Mouse (Mus musculus) limb, embryonic 11.5 days (tissue): Measurements from ENCODE around the gene St5. TPM values are rescaled to one million over a fixed set of nuclear protein-coding genes. Genes with fewer than 3 reads are reported as not detected.

Experiments
- ATAC-seq: fragments of 200-750 bp; cut with Nextera tagmentation; 2 replicates; pipeline ENCODE4 v1.8.0; 2017; ENCODE audit warnings: low read depth; ENCODE audit not compliant: insufficient number of reproducible peaks, low FRiP score, low TSS enrichment
- DNase-seq: peaks from one replicate; pipeline ENCODE4 v3.0.0-alpha.2; 2015; ENCODE audit warnings: low spot score
- H3K27ac ChIP-seq: fragments of 300-500 bp; sonication (generic); replicated peaks from 2 replicates; pipeline ENCODE4 v1.5.1; 2014; ENCODE audit warnings: low read depth, mild to moderate bottlenecking, low read length
- H3K27me3 ChIP-seq: fragments of 300-500 bp; sonication (generic); 2 replicates; pipeline ENCODE4 v1.6.1; 2014; ENCODE audit warnings: mild to moderate bottlenecking, low read length, mixed read lengths; ENCODE audit not compliant: control insufficient read depth, insufficient read depth
- H3K36me3 ChIP-seq: fragments of 300-500 bp; sonication (generic); 2 replicates; pipeline ENCODE4 v1.6.1; 2014; ENCODE audit warnings: mild to moderate bottlenecking, low read length, moderate library complexity, mixed read lengths; ENCODE audit not compliant: control insufficient read depth, insufficient read depth
- H3K4me1 ChIP-seq: fragments of 300-500 bp; sonication (generic); 2 replicates; pipeline ENCODE4 v1.6.1; 2014; ENCODE audit warnings: low read length, mixed read lengths; ENCODE audit not compliant: control insufficient read depth, insufficient read depth
- H3K4me2 ChIP-seq: fragments of 300-500 bp; sonication (generic); 2 replicates; pipeline ENCODE4 v1.6.1; 2014; ENCODE audit warnings: low read depth, mild to moderate bottlenecking, moderate library complexity; ENCODE audit not compliant: severe bottlenecking
- H3K4me3 ChIP-seq: fragments of 300-500 bp; sonication (generic); 2 replicates; pipeline ENCODE4 v1.5.1; 2014; ENCODE audit warnings: low read depth, low read length
- H3K9ac ChIP-seq: fragments of 300-500 bp; sonication (generic); 2 replicates; pipeline ENCODE4 v1.6.1; 2014; ENCODE audit warnings: mild to moderate bottlenecking, low read length
- H3K9me3 ChIP-seq: fragments of 300-500 bp; sonication (generic); 2 replicates; pipeline ENCODE4 v1.6.1; 2016; ENCODE audit warnings: low read length; ENCODE audit not compliant: control insufficient read depth
- WGBS: fragments of 180-500 bp; shearing (Covaris S2); extraction: QIAGEN DNeasy Blood & Tissue Kit; methylation state at CpG from one replicate; pipeline ENCODE4 v1.1.7; 2014; 5-methylcytosine and 5-hydroxymethylcytosine counted together
- polyA plus RNA-seq: library from polyadenylated mRNA; unstranded; fragments of >200 nt; fragmentation: Nextera tagmentation; extraction: Ambion mirVana; gene quantifications from 2 replicates; pipeline ENCODE4 v1.2.1, GENCODE M21; 2014

St5 gene
- polyA plus RNA-seq, 1 experiment from 2014 or later = 52.3 TPM

DNA sequence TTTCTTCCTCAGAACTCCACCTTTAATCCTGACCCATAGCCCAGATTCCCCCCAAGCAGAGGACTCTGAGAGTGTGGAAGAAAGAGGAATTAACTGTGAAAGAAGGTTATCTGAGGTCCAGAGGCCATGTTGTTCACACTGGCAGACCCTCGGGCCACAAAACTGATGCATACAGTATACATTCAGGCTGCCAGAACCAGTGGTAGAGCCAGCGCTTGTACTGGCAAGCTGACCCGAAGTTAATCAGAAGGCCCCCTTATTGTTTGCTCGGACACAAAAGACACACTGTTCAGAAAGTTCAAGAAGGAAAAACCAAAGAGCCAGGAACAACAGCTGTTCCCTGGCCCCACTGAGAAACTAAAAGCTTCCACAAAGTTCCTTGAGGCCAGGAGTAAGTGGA is 88.5 kb downstream of the St5 start:
- ATAC-seq = no peak
- no peaks in the 10 kb centered on the region for H3K9me3 ChIP-seq
- H3K9ac ChIP-seq = no peak overlapping the region; the same call in 1 of the 2 replicates
- WGBS = 81% methylated on average over 4 of the region's 4 CpGs
- no peak for DNase-seq
- H3K4me2 ChIP-seq = no peak overlapping the region
- H3K4me1 ChIP-seq = peaks cover 16% of the 10 kb centered on the region
- H3K4me3 ChIP-seq = no peak overlapping the region
- no peaks in the 10 kb centered on the region for H3K36me3 ChIP-seq
- no peaks in the 10 kb centered on the region for H3K27me3 ChIP-seq
- no peak overlapping the region for H3K27ac ChIP-seq

DNA sequence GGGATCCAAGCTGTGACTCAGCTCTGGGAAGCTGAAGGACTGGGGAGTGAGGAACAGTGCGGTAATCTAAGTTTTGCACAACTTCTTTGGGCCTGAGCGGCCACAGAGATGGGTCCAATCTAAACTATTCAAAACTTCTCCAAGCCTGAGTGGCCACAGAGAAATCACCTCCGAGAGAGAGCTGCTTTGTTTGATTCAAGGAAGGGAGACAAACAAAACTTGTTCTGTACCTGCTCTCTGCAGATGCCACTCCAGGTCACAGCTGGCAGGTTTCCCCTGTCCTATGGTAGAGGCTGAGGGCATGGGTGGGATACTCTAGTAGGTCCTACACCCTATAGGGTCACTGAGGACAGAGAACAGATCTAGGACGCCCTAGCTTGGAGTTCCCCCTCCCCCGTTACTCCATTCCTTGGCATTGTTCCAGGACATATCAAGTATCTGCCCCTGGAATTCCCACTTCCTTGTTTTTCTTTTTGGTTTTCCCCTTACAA is 89.8 kb downstream of the St5 start:
- Histone ChIP-seq H3K4me2 (no peak overlapping the region), H3K4me1 (peaks cover 16% of the 10 kb centered on the region), H3K27me3 (no peaks in the 10 kb centered on the region), H3K4me3 (no peak overlapping the region), H3K36me3 (no peaks in the 10 kb centered on the region), H3K9me3 (no peaks in the 10 kb centered on the region), H3K27ac (no peak overlapping the region), H3K9ac (no peak overlapping the region)
- WGBS = 78% methylated on average over 5 of the region's 5 CpGs
- ATAC-seq (no peak), DNase-seq (no peak)

DNA sequence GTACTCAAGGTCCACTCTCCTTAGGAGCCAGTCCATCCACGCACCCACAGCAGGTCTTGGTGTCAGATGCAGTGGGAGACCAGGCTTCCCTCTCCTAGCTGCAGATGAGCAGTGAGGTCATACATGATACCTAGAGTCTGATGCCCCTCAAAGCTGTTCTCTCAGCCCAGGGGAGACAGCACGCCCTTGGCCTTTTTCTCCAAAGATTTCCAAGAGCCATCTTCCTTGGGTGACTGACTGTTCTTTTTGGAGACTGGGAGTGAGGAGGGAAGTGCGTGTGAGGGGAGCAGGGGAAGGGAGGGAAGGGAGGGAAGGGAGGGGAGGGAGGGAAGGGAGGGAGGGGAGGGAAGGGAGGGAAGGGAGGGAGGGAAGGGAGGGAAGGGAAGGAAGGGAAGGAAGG is 90.4 kb downstream of the St5 start:
- no peak overlapping the region for H3K4me2 ChIP-seq
- no peak for ATAC-seq
- H3K36me3 ChIP-seq = no peaks in the 10 kb centered on the region
- WGBS = 82% methylated on average over 3 of the region's 3 CpGs
- H3K4me3 ChIP-seq = no peak overlapping the region
- DNase-seq = no peak
- H3K9ac ChIP-seq = no peak overlapping the region
- peaks cover 16% of the 10 kb centered on the region for H3K4me1 ChIP-seq
- H3K9me3 ChIP-seq = no peaks in the 10 kb centered on the region
- H3K27me3 ChIP-seq = no peaks in the 10 kb centered on the region
- no peak overlapping the region for H3K27ac ChIP-seq

DNA sequence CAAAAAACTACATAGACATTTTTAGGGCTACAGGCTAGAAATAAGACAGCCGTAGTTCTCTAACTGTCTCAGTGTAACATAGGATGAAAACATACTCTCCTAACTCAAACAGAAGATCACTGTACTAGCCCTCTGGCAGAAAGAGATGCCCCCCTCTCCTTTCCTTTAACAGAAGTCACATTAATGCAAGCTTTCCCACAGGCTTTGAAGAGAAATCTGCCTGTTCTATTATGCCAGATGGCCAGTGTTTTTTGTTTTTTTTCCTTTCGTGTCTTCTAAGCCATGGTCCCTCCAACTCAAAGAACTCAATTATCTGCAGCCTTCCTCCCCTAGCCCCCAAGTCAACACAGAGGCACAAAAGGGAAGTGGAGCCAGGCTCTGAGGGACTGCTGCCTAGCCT is 90.9 kb downstream of the St5 start:
- no peak overlapping the region for H3K9ac ChIP-seq
- no peaks in the 10 kb centered on the region for H3K9me3 ChIP-seq
- H3K4me3 ChIP-seq = no peak overlapping the region
- WGBS = 79% methylated on average over 2 of the region's 2 CpGs
- no peaks in the 10 kb centered on the region for H3K27me3 ChIP-seq
- H3K36me3 ChIP-seq = no peaks in the 10 kb centered on the region
- H3K4me2 ChIP-seq = no peak overlapping the region
- no peak for DNase-seq
- H3K4me1 ChIP-seq = peaks cover 16% of the 10 kb centered on the region
- ATAC-seq = no peak
- H3K27ac ChIP-seq = no peak overlapping the region

DNA sequence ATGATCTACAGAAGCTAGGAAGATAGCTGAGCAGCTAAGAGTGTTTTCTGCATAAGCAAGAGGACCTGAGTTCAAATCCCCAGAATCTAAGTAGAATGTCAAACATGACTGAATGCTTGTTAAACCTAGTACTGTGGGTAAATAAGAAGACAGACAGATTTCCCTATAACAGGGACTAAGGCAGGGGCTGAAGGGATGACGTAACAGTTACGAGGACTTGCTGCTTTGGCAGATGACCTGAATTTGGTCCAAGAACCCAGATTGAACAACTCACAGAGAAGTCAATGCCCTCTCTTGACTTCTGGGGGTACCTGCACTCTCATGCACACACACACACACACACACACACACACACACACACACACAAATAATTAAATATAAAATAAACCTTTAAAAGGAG is 93.1 kb downstream of the St5 start:
- H3K27me3 ChIP-seq = no peaks in the 10 kb centered on the region
- WGBS = 95% methylated on average over 2 of the region's 2 CpGs
- no peak overlapping the region for H3K9ac ChIP-seq
- H3K4me1 ChIP-seq = no peaks in the 10 kb centered on the region
- H3K9me3 ChIP-seq = no peaks in the 10 kb centered on the region
- no peak overlapping the region for H3K4me2 ChIP-seq
- DNase-seq = no peak
- no peaks in the 10 kb centered on the region for H3K36me3 ChIP-seq
- no peak for ATAC-seq
- H3K27ac ChIP-seq = no peak overlapping the region
- H3K4me3 ChIP-seq = no peak overlapping the region

DNA sequence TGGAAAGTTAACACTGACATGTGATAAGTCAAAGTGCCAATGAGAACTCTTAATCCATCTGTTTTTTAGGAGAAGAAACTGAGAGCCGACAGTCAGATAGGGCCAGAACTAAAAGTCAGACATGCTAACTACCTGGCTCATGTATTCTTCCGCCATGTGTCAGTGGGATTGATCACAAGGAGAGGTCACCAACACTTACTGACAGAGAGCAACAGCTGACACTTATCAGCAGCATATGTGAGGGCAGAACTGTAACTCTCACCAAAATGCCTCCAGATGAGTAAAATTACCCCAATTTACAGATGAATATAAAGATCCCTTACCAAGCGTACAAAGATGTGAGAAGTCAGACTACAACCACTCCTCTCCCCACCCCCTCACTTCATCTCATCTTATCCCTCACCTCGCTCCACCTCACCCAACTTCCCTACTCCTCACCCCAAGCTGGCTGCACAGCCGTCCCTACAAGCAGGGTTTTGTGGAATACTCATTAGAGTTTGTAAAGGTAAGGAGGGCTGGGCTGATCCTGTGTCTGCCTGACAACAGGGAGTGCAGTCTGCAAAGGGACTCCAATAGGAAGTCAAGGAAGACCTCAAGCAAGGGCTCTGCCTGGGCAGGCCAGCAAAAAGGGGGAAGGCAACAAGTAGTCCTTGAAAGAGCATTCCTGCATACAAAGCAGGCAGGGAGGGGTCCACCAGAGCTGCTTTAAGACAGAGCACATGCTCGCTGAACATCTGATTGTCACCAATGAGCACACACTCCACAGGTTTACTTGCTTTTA is 93.7 kb downstream of the St5 start:
- no peak for ATAC-seq
- WGBS = 65% methylated on average over 6 of the region's 6 CpGs

DNA sequence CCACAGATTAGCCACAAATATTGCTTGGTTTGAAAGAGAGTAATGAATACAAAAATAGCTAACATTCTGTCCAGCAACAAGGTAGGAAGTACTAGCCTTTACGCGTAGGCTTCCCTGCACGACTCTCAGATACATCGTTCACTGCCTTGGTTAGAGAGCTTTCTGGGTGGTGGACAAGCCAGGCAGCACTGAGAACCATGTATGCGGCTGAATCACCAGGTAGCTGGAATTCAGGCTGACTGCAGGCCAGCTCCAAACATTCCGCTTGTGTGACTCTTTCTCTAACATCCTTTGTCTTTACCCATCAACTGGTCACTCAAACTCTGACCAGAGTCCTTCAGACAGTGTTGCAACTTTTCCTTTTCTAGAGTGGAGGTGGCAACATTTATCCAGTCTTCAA is 94.6 kb downstream of the St5 start:
- WGBS = 93% methylated on average over 6 of the region's 6 CpGs
- H3K4me2 ChIP-seq = no peak overlapping the region
- DNase-seq (no peak), ATAC-seq (no peak)
- H3K27me3 ChIP-seq = no peaks in the 10 kb centered on the region
- H3K27ac ChIP-seq = no peak overlapping the region
- H3K9ac ChIP-seq = no peak overlapping the region
- H3K4me1 ChIP-seq = no peaks in the 10 kb centered on the region
- H3K9me3 ChIP-seq = no peaks in the 10 kb centered on the region
- H3K36me3 ChIP-seq = no peaks in the 10 kb centered on the region
- no peak overlapping the region for H3K4me3 ChIP-seq

More for the DNA sequence above, 93.7 kb downstream of the St5 start:
- no peaks in the 10 kb centered on the region for H3K27me3 ChIP-seq
- H3K4me3 ChIP-seq = no peak overlapping the region
- no peaks in the 10 kb centered on the region for H3K36me3 ChIP-seq
- no peak overlapping the region for H3K27ac ChIP-seq
- no peaks in the 10 kb centered on the region for H3K9me3 ChIP-seq
- H3K4me1 ChIP-seq = no peaks in the 10 kb centered on the region
- no peak overlapping the region for H3K9ac ChIP-seq
- no peak overlapping the region for H3K4me2 ChIP-seq
- DNase-seq = no peak

DNA sequence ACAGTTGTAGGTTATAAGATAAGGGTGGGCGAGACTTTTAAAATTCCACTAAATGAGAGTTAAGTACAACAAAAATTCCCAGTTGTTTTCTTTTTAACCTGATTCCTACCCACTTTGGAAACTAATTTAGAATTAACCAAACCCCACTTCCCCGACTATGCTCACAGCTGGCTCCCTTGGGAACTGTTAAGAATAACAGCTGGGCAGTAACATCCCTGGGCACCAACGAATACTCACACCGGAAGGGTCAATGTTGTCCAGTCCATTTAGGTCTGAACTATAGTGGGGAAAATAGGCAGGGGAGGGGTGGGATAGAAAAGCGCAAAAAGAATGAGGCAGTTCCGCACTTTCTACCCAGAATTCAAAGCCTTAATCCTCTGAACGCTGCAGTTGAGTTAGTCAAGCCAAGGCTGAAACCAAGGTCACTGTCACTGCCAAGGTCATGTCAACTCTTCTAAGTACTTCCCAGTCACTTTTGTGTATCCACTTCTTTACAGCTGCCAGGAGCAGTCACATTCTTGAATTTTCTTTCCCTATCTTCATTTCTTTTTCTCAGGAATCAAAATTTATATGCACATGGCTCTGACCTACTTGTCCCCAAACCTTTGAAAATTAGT is 96.3 kb downstream of the St5 start:
- no peak overlapping the region for H3K9ac ChIP-seq
- 81% methylated on average over 7 of the region's 7 CpGs for WGBS
- DNase-seq (no peak), ATAC-seq (no peak)
- no peak overlapping the region for H3K27ac ChIP-seq
- no peak overlapping the region for H3K4me3 ChIP-seq
- peaks cover 6% of the 10 kb centered on the region; the same call in 1 of the 2 replicates for H3K4me1 ChIP-seq
- no peaks in the 10 kb centered on the region for H3K27me3 ChIP-seq
- no peaks in the 10 kb centered on the region for H3K36me3 ChIP-seq
- no peaks in the 10 kb centered on the region for H3K9me3 ChIP-seq
- H3K4me2 ChIP-seq = no peak overlapping the region
